Mouse (Mus musculus): ENCODE data around the gene Elmo1.

The Elmo1 gene

GRCm38 (mm10) chr13:20205007-20205745 is 114.8 kb downstream of the Elmo1 start:
- DNase-seq (ENCODE audit: low read depth, low spot score), result no peak

DNA sequence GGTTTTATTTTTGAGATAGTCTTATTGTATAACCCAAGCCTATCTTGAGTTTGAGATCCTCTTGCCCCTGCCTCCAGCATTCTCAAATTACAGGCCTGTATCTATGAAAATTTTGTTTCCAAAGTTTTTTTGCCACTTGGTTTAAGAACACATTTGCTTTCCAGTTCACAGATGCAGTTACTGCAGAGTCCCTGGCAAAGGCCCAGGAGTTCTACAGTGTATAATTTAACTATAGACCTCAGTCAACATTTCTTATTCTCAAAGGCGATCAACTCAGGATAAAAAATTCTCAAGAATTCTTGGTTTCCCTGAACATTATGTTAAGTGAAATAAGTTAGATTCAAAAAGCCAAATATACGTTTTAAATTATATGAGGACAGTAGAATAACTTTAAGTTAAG is 115.3 kb downstream of the Elmo1 start:
- no peak for DNase-seq (ENCODE audit: low read depth, low spot score)

DNA sequence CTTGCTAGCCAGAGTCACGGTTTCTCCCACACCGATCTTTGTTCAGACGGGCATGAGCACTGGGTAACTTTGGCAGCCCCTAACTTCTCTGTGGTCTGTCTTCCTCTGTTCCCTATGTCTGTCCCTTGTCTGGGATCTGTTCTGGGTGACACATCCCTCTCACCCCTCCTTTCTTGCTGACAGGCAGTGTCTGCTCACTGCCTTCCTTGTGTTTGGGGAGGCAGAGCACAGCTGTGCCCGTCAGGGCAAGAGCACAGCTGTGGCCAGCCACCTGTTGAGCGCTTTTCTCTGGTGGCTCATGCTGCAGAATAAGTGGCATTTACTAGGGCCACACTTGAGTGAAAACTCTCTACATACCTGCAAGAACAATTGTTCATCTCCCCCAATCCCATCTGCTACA is 116.7 kb downstream of the Elmo1 start:
- DNase-seq (ENCODE audit: low read depth, low spot score), result no peak

DNA sequence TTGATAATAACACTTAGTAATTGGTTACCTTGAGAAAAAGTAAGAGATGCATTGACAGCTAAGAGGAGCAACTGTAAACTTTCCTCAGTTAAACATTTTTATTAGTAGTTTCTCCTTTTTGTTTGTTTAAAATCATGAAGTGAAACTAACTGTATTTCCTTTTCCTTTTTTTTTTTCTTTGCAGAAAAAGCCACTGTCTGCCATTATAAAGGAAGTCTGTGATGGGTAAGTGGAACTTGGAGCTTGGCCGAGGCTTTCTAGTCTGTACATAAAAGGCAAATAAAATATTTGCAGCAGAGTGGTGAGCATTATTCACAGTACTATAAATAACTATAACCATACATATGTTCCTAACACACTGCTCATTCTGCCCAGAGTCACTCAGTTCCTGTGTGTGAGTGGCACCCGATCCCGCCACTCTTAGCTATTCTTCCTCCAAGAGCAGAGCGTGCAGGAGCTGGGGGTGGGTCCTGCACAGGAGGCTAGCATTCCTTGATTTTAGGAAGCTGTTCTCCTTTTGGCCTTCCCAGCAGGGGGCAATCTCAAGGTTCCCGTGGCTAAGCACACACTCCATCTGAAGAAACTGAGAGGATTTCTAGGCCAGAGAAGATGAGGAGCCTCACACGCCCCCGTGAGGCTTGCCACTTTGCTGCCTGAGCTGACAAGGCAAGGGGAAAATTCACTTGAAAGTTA is 117.7 kb downstream of the Elmo1 start:
- DNase-seq (ENCODE audit: low read depth, low spot score), result peak; percentile 71

- DNase-seq (ENCODE audit: low read depth, low spot score), result no peak
Measured at GRCm38 (mm10) chr13:20208867-20209266, 118.5 kb downstream of the Elmo1 start.

GRCm38 (mm10) chr13:20211780-20212179 is 121.4 kb downstream of the Elmo1 start:
- DNase-seq (ENCODE audit: low read depth, low spot score), result no peak

- DNase-seq (ENCODE audit: low read depth, low spot score), result no peak
Measured at GRCm38 (mm10) chr13:20212665-20213064, 122.3 kb downstream of the Elmo1 start.

- DNase-seq (ENCODE audit: low read depth, low spot score), result no peak
Measured at GRCm38 (mm10) chr13:20213861-20214260, 123.5 kb downstream of the Elmo1 start.

DNA sequence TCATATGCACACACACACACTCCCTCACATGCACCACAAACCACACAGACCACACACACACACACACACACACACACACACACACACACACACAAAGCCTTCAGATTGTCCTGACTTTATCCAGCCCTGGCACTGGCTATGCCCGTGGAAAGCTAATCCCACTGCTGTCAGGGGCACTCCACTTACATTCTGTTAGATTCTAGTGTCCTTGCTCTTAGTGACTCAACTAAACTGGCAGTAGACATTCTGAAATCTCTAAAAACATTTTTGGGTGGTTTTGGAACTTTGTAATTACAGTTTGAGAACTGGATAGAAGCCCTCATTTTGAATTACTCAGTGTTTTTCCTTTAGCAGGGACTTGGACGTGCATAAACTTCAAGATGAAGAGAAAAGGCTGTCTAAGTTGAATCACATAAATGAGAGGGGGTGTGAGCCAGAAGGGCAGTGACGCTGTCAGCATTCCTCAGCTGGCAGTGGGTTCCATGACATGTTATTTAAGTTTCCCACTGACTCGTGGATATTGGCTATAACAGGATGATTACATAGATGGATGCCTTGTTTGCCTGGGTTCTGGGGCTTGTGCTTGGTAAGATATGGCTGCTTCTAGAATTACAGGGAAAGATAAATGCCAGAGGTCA is 127.2 kb downstream of the Elmo1 start:
- DNase-seq (ENCODE audit: low read depth, low spot score), result no peak

DNA sequence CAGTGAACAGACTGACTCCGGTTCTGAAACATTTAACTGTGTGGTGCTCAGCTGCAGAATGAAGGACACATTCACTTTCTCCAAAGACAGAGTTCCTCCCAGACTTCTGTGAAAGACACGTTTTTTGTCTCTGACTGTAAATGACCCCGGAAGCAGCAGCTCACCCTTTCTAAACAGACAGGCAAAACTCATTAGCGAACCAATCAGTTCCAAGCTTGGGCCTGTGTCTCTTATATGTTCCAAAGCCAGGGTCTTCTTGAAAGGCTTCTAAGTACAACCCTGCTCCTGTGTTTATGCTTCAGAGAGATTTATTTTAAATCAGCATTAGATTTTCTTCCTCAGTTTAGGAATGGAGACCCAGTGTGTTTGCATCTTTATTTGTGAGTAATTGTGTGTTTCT is 127.7 kb downstream of the Elmo1 start:
- no peak for DNase-seq (ENCODE audit: low read depth, low spot score)

GRCm38 (mm10) chr13:20220414-20220813 is 130.0 kb downstream of the Elmo1 start:
- no peak for DNase-seq (ENCODE audit: low read depth, low spot score)

DNA sequence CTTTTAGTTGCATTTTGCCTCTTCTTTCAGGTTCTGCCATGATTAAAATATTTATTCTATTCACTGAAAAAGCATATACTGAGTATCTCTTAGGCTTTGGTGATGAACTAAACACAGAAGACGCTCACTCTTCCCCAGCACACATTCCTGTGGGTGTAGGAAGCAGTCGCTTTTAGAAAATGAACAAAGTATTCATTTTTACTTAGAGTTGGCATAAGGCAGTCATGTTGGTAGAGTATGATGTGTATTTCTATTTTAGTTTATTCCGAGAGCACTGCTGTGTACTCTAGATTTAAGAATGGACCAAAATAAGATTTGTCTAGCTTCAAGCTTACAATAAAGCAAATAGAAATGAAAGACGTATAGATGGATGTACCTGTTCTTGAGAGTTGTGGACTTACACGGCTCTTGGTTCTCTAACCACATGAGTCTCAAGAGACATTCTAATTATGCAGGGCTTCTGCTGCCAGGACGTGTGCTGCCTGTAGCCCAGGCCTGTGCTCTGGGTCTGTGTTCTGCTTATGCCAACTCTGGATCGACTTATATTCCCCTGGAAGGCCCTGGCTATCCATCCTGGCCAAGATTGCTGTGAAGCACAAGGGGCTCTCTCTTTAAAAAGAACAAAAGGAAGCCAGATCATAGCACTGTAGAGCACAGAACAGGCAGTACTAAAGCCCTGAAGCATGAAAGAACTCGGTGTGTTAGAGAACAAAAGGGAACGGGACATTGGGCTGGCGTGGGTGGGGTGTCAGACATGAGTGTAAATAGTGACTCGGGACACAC is 137.7 kb downstream of the Elmo1 start:
- no peak for DNase-seq (ENCODE audit: low read depth, low spot score)

GRCm38 (mm10) chr13:20231837-20232728 is 141.7 kb downstream of the Elmo1 start:
- no peak for DNase-seq (ENCODE audit: low read depth, low spot score)

- no peak for DNase-seq (ENCODE audit: low read depth, low spot score)
Measured at GRCm38 (mm10) chr13:20233707-20234106, 143.3 kb downstream of the Elmo1 start.

DNA sequence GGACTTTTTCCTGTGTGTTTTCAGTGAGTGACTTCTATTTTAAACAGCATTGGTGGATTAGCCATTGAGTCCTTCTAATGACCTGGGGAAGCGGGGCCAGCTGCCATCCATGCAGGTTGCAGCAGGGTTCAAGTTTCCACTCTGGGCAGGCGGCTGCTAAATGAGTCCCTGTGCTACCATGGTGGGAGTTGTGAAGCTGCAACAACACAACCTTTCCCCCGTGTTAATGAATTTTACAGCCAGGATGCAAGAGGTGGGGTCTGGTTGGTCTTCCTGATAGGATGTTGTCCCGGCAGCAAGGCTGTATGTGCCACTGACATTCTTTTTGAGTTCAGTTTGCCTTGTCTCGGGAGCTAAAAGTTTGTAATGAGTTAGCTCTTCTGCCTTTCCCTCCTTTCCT is 147.2 kb downstream of the Elmo1 start:
- DNase-seq (ENCODE audit: low read depth, low spot score), result no peak

GRCm38 (mm10) chr13:20238146-20238545 is 147.8 kb downstream of the Elmo1 start:
- DNase-seq (ENCODE audit: low read depth, low spot score), result no peak

DNA sequence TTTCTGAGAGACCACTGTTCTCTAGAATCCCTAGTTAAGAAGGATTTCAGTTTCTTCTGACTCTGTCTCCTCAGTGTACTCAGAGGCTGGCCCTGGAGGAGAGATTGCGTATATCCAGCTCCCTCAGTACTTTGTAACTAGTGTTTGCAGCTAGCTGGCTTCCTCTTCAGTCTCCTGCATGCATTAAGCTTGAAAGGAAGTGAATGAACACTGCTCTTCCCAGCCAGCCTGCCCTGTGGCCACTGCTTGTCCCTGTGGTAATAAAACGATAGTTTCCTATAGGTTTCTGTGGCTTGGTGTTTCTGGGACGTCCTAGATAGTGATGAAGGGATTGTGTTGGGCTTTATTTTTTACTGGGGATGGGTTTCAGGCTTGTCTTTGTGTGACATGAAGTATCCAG is 148.3 kb downstream of the Elmo1 start:
- no peak for DNase-seq (ENCODE audit: low read depth, low spot score)

DNA sequence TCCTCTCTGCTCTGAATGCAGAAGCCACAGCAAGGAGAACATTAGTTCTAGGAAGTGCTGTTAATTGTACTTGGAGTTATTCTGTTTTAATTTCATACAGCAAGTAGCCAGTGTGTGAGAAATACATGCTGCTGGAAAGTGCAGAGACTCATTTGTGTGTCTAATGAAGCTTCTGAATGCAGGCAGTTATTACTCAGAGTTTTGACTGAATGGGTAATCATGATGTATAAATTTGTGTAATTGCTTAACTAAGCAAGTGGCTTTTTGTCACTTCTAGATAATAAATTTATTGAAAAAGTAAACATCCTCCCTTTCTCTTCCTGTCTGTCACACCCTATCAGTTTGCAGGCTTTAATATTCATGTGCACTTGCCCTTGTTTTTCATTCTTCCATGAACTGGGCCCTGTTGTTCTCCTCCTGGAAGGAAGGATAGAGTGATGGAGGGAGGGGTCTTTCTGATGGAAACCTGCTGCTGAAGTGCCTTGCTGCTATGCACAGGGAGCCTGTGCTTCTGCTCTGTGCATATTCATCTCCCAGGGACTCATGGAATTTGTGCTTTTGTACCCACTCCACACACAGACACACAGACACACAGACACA is 159.8 kb downstream of the Elmo1 start:
- no peak for DNase-seq (ENCODE audit: low read depth, low spot score)

DNA sequence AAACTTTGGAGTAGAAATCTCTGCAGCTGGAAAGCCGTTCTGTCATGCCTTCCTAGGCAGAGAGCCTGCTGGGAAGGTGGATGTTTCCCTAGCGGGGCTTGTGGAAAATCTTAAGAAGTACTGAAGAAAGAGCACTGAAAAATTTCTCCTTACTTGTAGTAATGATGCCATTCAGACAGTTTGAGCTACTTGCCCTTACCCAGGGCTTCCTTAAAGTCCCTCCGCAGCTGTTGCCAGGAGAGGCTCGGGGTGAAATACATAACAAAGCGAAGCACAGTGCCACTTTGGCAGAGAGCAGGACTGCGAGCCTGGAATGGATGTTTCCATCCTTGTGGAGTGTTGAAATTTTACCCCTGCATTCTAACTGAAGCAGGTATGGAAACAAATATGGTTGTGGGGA is 164.5 kb downstream of the Elmo1 start:
- no peak for DNase-seq (ENCODE audit: low read depth, low spot score)

DNA sequence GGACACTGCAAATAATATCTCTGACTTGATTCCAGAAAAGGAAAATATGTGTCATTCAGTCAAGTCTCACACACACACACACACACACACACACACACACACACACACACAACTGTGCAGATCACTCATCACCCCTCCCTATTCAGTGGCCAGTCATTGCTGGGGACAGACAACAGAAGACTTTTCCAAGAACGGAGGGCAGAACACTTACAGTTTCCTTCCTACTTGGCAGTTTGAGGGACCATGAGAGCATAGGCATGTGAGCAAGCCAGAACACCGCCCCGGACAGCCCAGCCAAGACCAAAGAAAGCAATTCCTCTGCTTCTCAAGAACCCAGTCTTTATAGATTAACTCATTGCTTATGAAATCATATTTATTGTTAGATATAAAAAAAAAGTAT is 165.0 kb downstream of the Elmo1 start:
- no peak for DNase-seq (ENCODE audit: low read depth, low spot score)

DNA sequence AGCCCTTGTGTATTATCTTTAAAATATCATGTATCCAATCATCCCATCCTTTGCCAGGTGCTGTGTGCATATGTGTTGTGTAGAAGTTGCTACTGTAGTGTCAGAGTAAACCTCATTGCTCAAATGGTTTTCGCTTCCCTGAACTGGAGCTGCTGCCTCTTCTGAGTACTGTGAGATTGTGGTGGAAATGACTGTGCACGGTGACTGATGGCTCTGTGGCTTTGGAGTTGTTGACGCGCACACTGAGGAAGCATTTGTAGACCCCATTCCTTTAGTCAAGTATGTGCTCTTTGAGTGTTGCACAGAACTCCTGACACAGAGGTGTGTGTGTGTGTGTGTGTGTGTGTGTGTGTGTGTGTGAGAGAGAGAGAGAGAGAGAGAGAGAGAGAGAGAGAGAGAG is 166.2 kb downstream of the Elmo1 start:
- no peak for DNase-seq (ENCODE audit: low read depth, low spot score)

Measured in ES-CJ7 (cell line).